Mouse (Mus musculus) layer of hippocampus, postnatal 10 days (tissue): Measurements from ENCODE around the gene Prnd. TPM values are rescaled to one million over a fixed set of nuclear protein-coding genes. Genes with fewer than 3 reads are reported as not detected.

ENCODE experiments used
- DNase-seq, 2 experiments: peaks; one replicate each; pipeline ENCODE4 v3.0.0; 2021; ENCODE audit warnings: low spot score in 2 of 2
- total RNA-seq, 2 experiments: library from RNA; stranded (reverse); gene quantifications; 2 replicates each; pipeline ENCODE4 v1.2.3; 2021

Prnd gene
- total RNA-seq, 2 experiments from 2014 or later = 5.1 to 5.2 TPM

GRCm38 (mm10) chr2:131976663-131977062, 26.0 kb downstream of the Prnd start:
- peak in 1 of 2 experiments; percentile 2 for DNase-seq

DNA sequence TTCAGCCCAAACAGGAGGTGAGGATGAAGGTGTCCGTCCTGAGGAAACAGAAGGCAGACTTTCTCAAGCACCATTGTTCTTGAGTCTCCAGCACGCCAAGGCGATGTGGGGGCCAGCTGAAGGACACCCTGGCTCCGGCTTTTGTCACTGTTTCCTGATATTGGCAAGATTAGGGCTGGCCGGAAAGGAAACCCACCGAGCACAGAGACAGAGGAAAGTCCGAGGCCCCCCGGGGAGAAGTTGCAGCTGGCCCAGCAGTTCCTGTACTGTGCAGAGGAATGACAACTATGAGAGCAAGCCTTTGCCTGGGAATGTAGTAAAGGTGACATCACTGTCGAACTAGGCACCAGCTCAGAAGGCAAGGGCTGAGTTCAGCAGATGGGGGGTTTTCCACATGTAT, 30.2 kb downstream of the Prnd start:
- DNase-seq = peak; percentile 4 to 10

DNA sequence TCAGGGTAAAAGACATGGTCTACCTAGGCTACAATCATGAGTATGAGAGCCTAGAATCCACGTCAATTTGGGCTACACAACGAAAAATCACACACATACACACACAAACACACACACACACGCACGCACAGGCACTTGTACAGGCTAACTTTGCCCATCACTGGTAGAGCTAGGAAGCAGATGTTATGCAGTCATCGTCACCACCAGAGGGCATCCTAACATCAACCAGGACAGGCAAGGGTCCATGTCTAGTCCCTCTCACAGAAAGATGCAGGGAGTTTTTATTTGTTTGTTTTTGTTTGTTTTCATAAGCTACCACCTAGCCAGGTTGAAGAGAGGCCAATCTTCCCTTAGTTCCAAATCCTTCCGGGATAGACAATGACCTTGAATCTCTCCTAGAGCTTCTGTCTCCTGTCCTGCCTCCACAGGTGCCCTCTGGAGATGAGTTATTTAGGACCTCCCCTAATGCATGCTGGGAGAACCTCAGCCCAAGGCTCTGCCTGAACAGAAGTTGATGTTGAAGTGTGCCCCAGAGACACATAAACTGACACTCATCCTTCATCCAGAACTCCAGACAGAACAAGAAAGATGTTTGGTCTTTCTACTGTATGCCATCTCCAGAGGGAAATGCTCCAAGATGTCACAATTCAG, 32.0 kb downstream of the Prnd start:
- DNase-seq = peak; percentile 67 to 69

DNA sequence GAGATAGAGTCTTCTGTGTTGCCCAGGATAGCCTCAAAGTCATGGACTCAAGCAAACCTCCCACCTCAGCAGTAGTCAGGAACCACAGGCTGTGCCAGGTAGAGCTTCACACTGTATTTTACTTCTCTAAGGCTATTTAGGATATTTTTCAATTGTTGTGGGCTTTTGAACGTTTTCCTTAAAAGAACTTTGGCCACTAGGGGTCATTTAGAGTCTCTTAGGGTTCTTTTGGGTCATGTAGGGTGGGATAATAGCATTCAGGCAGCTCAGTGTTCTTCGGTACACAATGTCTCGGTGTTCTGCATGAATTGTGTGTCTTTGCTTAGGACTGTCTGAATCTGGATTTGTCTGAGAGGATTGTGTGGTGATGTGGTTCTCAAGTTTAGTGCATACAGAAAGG, 37.3 kb downstream of the Prnd start:
- peak in 1 of 2 experiments; percentile 4 for DNase-seq

DNA sequence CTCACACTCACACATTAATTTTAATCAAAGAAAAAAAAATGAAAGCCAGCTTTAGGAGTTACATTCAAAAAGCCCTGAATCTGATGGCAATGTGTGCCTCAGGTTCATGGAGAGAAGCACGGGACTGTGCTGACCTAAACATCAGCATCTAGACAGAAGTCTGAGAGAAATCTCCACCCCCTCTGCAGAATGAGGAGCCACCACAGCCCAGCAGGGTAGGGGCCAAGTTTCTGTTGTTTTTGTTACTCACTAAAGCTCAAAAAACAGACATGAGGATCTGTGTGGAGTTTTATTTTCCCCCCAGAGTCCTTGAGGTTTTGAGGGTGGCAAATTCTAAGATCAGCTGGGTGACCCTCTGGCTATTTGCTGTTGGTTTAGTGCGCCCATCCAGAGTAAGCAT, 37.9 kb downstream of the Prnd start:
- peak in 1 of 2 experiments; percentile 6 for DNase-seq

- no peak for DNase-seq
Measured at GRCm38 (mm10) chr2:131992487-131992886, 41.8 kb downstream of the Prnd start.

- DNase-seq = no peak
Measured at GRCm38 (mm10) chr2:131993151-131993550, 42.5 kb downstream of the Prnd start.

GRCm38 (mm10) chr2:131993563-131994088, 43.0 kb downstream of the Prnd start:
- DNase-seq = no peak

DNA sequence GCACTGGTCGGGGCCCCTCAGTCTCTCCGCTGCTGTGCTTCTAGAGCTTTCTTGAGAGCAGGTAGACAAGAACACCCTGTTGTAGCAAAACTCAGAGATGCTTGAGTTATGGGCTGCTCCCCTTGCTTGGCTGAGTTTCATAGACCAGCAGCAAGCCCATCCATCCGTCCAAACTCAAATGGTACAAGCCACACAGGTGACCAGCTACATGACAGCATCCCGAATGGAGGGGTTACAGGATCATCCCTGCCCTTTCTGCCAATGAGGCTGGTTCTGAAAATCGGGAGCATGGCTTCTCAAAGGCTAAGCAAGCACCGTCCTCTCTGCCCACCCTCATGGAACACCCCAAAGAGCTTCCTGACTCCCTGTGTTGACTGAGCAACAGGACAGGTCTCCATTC, 44.3 kb downstream of the Prnd start:
- DNase-seq = no peak

DNA sequence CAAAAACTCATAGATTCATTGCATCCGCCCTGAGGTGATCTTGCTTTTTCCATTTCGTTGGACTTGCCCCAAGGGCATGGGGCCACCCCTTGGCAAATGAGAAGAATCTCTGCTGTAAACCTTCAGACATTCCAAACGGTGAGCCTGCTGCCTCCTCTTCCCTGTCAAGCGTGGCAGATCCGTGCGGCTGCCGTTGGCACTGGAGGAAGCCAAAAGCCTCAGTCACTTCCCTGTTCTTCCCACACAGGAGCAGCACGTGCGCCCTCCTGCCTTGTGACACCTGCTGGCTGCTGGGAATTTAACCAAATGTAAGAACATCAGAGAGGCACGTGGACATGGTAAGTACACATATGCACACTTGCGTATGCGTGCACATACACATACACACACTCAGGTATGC, 45.1 kb downstream of the Prnd start:
- DNase-seq = peak; percentile 41 to 43

DNA sequence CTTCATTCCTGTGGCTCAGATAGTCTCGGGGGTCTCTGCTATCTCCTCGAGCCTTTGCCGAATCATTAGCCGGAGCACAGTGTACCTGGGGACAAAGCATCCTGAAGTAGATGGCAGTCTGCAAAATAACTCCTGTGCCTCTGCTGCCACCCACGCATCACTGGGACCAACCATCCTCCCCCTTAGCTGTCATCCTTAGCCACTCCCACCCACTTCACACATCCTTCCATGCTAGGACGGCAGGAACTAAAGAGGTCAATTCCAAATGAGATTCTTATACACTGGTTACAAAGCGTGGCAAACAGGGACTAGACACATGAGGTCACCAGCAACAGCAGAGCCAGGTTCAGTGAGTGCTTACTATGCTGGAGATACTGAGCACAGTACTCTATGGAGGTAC, 45.7 kb downstream of the Prnd start:
- DNase-seq = no peak

DNA sequence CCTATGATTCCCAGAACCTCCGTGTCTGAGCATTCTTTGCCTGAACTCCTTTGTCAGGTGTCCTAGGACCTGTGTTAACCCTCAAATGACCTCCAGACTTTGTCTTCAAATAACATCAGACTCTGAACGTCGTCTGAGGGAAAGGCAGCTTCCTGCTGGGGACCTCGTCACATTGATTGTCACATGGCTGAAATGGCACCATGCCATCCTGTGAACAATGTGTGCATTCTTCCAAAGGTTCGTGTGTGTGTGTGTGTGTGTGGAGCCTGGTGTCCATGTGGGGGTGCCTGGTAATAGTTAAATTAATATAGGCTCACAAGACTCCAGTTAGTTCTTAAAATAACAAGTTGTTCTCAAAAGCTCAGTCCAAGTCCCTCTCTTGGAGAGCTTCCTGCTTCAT, 46.7 kb downstream of the Prnd start:
- DNase-seq = no peak

- DNase-seq = no peak
Measured at GRCm38 (mm10) chr2:132001696-132002334, 51.2 kb downstream of the Prnd start.

DNA sequence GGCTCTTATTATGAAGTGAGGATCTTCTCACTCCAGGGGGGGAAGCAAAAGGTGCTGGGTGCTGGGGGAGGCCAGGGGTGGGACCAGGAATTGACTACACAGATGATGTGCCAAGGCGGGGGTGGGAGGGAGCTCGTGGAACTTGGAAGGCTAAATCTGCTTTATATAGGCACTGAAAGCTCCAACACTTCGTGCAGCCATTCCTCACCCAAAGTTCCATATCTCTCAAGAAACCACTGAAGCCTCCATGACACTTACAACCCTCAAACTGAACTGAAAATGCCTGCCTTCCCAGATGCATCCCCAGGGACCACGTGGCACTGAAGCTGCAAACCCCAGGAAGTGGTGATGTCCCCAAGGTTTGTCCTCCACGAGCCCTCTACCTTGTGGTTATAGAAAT, 53.3 kb downstream of the Prnd start:
- no peak for DNase-seq

GRCm38 (mm10) chr2:132004495-132005136, 54.0 kb downstream of the Prnd start:
- no peak for DNase-seq

GRCm38 (mm10) chr2:132005445-132005844, 54.8 kb downstream of the Prnd start:
- DNase-seq = no peak

Other genes with a start within 250 kb of the Prnd start
- gene Erv3, start 91.1 kb upstream of the Prnd start, total RNA-seq = under 1 TPM; 0.09 to 0.14 TPM
- gene Prnp, start 40.9 kb upstream of the Prnd start, total RNA-seq = 100 to 1,000 TPM; 488 to 510 TPM
- under 1 TPM in 1 of 2 experiments, not detected in 1; 0.64 TPM for gene Prn, start 40.9 kb upstream of the Prnd start, total RNA-seq
- 10 to 100 TPM; 37.4 to 39.8 TPM for gene Rassf2, start 79.4 kb downstream of the Prnd start, total RNA-seq
- gene Slc23a2, start 194.2 kb downstream of the Prnd start, total RNA-seq = 10 to 100 TPM; 78.4 to 79.9 TPM